Mouse (Mus musculus) small intestine, adult 2 months (tissue): ENCODE measurements around the gene Dek. TPM values are rescaled to one million over a fixed set of nuclear protein-coding genes. Genes with fewer than 3 reads are reported as not detected.
A peak's percentile ranks its signal among the peaks of the same experiment; 100 is the strongest.

Source experiments
- H3K27ac ChIP-seq: fragments of 200-500 bp; 2 replicates; pipeline ENCODE4 v1.5.1; 2012; ENCODE audit warnings: low read depth, low read length, control low read depth, inconsistent platforms; ENCODE audit not compliant: insufficient read depth
- H3K27me3 ChIP-seq: fragments of 200-500 bp; 2 replicates; pipeline ENCODE4 v1.6.1; 2012; ENCODE audit warnings: mild to moderate bottlenecking, moderate library complexity, low read length, inconsistent platforms; ENCODE audit not compliant: control insufficient read depth, insufficient read depth
- H3K36me3 ChIP-seq: fragments of 200-500 bp; 2 replicates; pipeline ENCODE4 v1.6.1; 2012; ENCODE audit warnings: mild to moderate bottlenecking, low read length, control low read depth, inconsistent platforms; ENCODE audit not compliant: control insufficient read depth, insufficient read depth
- H3K4me1 ChIP-seq: fragments of 200-500 bp; 2 replicates; pipeline ENCODE4 v1.6.1; 2012; ENCODE audit warnings: low read length, inconsistent platforms, mixed read lengths; ENCODE audit not compliant: control insufficient read depth, insufficient read depth, insufficient read length
- H3K4me3 ChIP-seq: fragments of 200-500 bp; 2 replicates; pipeline ENCODE4 v1.5.1; 2012; ENCODE audit warnings: low read depth, mild to moderate bottlenecking, control low read depth, inconsistent platforms, low read length, moderate library complexity
- CTCF ChIP-seq: fragments of 200-500 bp; IDR thresholded peaks from 2 replicates; pipeline ENCODE4 v1.5.1; 2012; ENCODE audit warnings: low read depth, mild to moderate bottlenecking, control low read depth, inconsistent platforms, low read length, moderate library complexity, mixed read lengths; ENCODE audit not compliant: insufficient replicate concordance, insufficient read length; ENCODE audit errors: extremely low read depth
- POLR2A ChIP-seq: fragments of 200-500 bp; IDR thresholded peaks from 2 replicates; pipeline ENCODE4 v1.6.1; 2012; ENCODE audit warnings: low read depth, mild to moderate bottlenecking, control low read depth, inconsistent platforms, low read length, moderate library complexity
- WGBS: fragments of 180-500 bp; shearing (Covaris S2); methylation state at CpG from one replicate; pipeline ENCODE4 v1.1.7; 2018; 5-methylcytosine and 5-hydroxymethylcytosine counted together
- polyA plus RNA-seq: library from polyadenylated mRNA; depleted of rRNA; stranded (reverse); fragments of >200 nt; gene quantifications from 2 replicates; pipeline ENCODE4 v1.2.3, GENCODE M21; 2012; rRNA removed

The Dek gene
- 8.7 and 27.7 TPM in 2 replicates for polyA plus RNA-seq

DNA sequence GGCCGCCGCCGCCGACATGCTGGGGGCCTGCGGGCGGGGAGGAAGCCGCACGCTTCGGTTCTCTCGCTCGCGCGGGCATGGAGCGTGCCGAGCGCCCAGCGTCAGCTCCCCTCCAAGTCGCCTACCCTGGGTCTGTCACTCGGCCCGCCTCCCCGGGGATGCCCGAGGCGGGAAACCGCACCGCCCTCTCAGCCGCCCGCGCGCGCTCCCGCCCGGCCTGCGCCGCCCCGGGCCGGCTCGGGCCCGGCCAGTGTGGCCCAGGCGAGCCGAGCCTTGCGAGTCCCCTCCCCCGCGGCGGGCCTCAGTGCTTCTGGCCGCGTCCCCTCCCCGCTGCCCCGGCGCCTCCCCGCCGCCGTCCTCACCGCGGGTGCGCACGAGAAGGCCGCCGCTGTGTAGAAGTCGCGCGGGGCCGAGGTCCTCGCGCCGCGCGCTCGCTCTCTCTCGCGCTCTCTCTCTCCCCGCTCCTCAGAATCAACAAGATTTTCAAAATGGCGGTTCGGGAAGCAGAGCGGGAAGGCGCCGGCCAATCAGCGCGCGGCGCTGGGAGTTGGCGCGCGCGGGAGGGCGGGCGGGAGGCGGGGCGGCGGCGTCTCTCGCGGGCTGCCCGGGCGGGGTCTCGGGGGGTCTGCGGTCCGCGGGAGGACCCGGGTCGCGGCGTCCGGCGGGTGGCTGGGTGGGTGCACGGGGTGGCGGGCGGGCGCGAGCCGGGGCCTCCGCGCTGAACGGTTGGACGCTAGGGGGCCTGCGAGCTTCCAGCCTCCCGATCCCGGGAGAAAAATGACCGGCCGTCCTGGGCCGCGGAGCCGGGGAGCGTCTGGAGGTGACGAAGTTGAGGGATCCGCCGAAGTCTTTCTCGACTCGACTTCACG, at the start of gene Dek:
Gene Dek (minus strand): TSS at position 491 of the 869 bp plus-strand sequence.
- Histone ChIP-seq H3K27me3 (no peaks in the 10 kb centered on the region), H3K27ac (peak within 1 kb of the TSS; percentile 50), H3K4me3 (peak within 1 kb of the TSS; percentile 78), H3K36me3 (peaks cover 6% of the 10 kb centered on the region), H3K4me1 (peaks cover 6% of the 10 kb centered on the region; the same call in 1 of the 2 replicates)
- TF ChIP-seq POLR2A (peak; percentile 52), CTCF (peak; percentile 51; the same call in 1 of the 2 replicates)
- 1% methylated on average over 127 of the region's 129 CpGs for WGBS

DNA sequence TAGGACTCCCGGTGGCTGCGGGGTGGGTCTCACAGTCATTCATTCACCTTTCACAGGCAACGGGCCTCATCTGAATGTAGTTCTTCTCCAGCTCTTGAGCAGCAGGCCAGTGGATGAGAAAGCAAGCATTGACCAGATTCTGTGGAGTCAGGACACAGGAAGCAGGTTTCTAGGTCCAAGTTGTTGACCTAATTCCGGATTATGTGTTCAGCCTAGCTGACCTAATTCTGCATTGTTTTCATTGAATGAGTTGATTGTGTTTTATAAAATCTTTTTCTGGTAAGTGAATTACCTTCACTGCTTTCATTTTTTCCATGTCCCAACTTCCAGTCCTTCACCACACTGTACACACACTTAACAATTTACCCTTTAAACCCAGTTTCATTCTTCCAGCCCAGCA, 48.9 kb upstream of the Dek start:
- H3K27ac ChIP-seq = no peak overlapping the region
- no peaks in the 10 kb centered on the region for H3K36me3 ChIP-seq
- H3K4me3 ChIP-seq = no peak overlapping the region
- TF ChIP-seq POLR2A (no peak), CTCF (no peak)
- no peaks in the 10 kb centered on the region for H3K4me1 ChIP-seq
- WGBS = 62% methylated on average over 4 of the region's 4 CpGs
- H3K27me3 ChIP-seq = no peaks in the 10 kb centered on the region

DNA sequence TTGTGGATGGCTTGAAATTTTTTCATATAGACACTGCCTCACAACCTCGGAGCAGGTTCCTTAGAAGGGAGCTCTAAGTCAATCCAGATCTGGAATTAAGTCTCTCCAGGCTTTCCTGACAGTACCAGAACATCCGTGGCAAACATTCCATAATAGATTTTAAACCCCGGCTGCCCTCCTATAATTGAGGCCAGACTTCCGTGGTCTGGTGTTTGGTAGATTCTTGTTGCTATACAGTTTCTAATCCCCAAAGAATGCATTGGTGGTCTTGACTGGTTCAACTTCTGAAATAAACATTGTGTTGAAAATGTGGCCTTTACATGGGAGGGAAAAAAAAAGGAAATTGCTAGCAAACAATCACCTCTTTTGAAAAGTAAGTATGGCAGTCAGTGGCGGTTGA, 47.2 kb upstream of the Dek start:
- WGBS = 70% methylated on average over 5 of the region's 5 CpGs
- Histone ChIP-seq H3K4me3 (no peak overlapping the region), H3K36me3 (no peaks in the 10 kb centered on the region), H3K4me1 (no peaks in the 10 kb centered on the region), H3K27ac (no peak overlapping the region), H3K27me3 (no peaks in the 10 kb centered on the region)
- TF ChIP-seq POLR2A = no peak
- no peak for TF ChIP-seq CTCF

DNA sequence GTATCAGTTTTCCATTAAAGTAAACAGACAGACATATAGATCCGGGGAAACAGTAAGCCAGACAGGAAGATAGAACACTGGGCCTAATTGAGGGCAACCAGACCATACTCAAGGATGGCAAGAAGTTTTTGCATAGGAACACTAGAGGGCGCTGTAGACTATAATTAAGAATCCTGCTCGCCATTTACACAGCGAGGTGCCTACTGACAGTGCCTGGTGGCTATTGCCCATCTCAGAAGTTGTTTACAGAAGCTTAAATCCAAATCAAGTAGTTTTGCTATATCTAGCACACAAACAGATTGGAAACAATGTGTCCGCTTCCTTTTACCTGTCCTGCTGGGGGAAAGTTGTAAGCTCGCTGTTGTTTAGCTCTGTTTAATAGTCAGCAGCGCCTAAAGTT, 46.4 kb upstream of the Dek start:
- H3K27ac ChIP-seq = no peak overlapping the region
- H3K27me3 ChIP-seq = no peaks in the 10 kb centered on the region
- 36% methylated on average over 7 of the region's 7 CpGs for WGBS
- H3K4me3 ChIP-seq = no peak overlapping the region
- TF ChIP-seq CTCF (peak; percentile 38; the same call in 1 of the 2 replicates), POLR2A (no peak)
- H3K36me3 ChIP-seq = no peaks in the 10 kb centered on the region
- H3K4me1 ChIP-seq = no peaks in the 10 kb centered on the region

DNA sequence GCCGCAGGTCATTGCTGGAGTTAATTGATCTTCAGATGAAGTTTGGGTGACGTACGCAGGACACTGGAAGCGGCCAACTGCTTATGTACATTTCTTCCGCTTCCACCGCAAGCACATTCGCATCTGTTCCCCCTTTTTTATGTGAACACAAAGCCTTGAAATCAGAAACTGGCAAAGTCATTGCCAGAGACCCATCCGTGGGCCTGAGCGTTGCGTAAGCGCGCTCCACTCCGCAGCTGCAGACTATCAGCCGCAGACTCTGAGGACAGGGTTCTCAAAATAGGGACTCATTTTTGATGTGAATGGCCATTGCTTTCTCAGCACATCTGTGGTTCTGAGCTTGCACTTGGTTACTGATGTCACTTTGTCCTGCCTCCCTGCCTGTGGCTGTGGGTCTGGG, 45.1 kb upstream of the Dek start:
- WGBS = 91% methylated on average over 14 of the region's 14 CpGs
- H3K4me1 ChIP-seq = no peaks in the 10 kb centered on the region
- H3K27ac ChIP-seq = no peak overlapping the region
- no peaks in the 10 kb centered on the region for H3K36me3 ChIP-seq
- no peak overlapping the region for H3K4me3 ChIP-seq
- TF ChIP-seq CTCF (no peak), POLR2A (no peak)
- H3K27me3 ChIP-seq = no peaks in the 10 kb centered on the region

GRCm38 (mm10) chr13:47149993-47150392, 44.0 kb upstream of the Dek start:
- TF ChIP-seq POLR2A (no peak), CTCF (no peak)
- no peak overlapping the region for H3K27ac ChIP-seq

DNA sequence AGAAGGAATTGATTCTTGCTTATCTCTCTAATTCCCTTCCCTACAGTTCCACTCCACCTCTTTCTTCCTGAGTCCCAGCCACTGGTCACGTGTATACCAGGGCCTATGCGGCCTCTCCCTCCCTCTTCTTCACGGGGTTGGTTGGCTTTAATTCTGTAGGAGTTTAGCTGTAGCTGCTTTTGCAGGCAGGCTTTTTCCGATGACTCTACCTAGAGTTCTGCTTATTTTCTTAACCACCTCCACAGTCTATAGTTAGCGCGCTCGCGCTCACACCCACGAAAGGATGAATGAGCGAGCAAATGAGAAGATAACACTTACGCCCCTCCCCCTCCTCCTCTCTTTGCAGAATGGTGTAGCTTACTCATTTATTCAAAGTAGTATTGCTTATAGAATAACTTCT, 42.6 kb upstream of the Dek start:
- TF ChIP-seq CTCF = no peak
- no peak for TF ChIP-seq POLR2A
- WGBS = 57% methylated on average over 11 of the region's 11 CpGs
- H3K4me1 ChIP-seq = no peaks in the 10 kb centered on the region
- H3K27me3 ChIP-seq = no peaks in the 10 kb centered on the region
- no peak overlapping the region for H3K27ac ChIP-seq
- no peaks in the 10 kb centered on the region for H3K36me3 ChIP-seq
- no peak overlapping the region for H3K4me3 ChIP-seq

More at GRCm38 (mm10) chr13:47149993-47150392, 44.0 kb upstream of the Dek start:
- Histone ChIP-seq H3K27me3 (no peaks in the 10 kb centered on the region), H3K4me3 (no peak overlapping the region), H3K36me3 (no peaks in the 10 kb centered on the region), H3K4me1 (no peaks in the 10 kb centered on the region)
- WGBS = 62% methylated on average over 10 of the region's 10 CpGs
